Mouse (Mus musculus): ENCODE results near the gene Gpr107.

GRCm38 (mm10) chr2:31257096-31257495 lies 105.0 kb downstream of the Gpr107 start:
- TF ChIP-seq POLR2A (IDR thresholded peaks at IDR 0.05; ENCODE audit: extremely low read depth, insufficient read depth, low read length) (peak; percentile 48; the same call in 1 of the 2 replicates), CTCF (IDR thresholded peaks at IDR 0.05; ENCODE audit: extremely low read depth, insufficient read depth, low read length) (no peak)

Data from cortical plate, adult 2 months (tissue).